Mouse (Mus musculus) urinary bladder, postnatal 36 days (tissue): ENCODE results near the gene Rab6b.
"Not testable (repeated sequence)": the region's sequence is repeated elsewhere in the genome, so short reads cannot be mapped to it uniquely, and the experiment has no call there.

Source experiments
- DNase-seq, 2 experiments: peaks; one replicate each; pipeline ENCODE4 v3.0.0; 2022; ENCODE audit warnings: low spot score in 2 of 2, mixed read lengths in 1 of 2

The Rab6b gene

GRCm38 (mm10) chr9:103143881-103144280 is 32.3 kb downstream of the Rab6b start:
- DNase-seq = no peak

- DNase-seq = no peak
Observed at GRCm38 (mm10) chr9:103145351-103145750, 33.8 kb downstream of the Rab6b start.

DNA sequence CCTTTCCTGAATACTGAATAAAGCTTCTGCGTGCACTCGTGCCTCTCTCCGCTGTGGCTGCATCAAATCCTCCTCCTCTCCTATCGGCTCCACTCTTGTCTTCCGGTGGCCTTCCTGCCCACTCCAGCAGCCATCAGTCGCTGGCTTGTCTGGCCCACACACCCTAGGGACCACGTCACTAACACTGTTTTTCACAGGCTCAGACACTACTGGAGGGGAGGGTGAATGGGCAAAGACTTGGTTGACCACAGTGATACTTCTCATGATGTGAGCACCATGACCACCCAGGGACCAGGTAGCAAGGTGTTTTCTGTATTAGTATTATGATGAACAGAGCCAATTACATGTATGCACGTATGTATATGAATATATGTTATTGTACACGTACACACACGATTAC is 34.7 kb downstream of the Rab6b start:
- no peak for DNase-seq

GRCm38 (mm10) chr9:103146703-103147102 is 35.1 kb downstream of the Rab6b start:
- DNase-seq = no peak

DNA sequence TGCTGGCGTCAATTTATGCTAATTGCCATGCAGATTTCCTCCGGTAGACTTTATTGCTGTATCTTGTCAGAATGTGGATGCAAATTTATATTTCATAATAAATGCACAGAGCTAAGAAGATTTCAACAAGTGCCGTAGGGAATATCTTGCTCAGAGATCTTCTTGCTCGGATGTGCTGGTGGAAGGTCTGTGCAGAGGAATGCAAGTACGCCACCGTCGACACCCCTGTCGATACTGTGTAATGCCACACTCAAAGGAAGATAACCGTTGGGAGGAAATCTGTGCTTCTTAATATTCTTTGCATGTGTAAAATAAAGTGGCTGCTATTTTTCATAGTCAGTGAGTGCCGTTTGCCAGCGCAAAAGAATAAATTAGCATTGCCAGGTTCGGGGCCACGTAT is 35.5 kb downstream of the Rab6b start:
- no peak for DNase-seq

- no peak for DNase-seq
Observed at GRCm38 (mm10) chr9:103149074-103149799, 37.6 kb downstream of the Rab6b start.

GRCm38 (mm10) chr9:103153286-103153685 is 41.7 kb downstream of the Rab6b start:
- no peak for DNase-seq

DNA sequence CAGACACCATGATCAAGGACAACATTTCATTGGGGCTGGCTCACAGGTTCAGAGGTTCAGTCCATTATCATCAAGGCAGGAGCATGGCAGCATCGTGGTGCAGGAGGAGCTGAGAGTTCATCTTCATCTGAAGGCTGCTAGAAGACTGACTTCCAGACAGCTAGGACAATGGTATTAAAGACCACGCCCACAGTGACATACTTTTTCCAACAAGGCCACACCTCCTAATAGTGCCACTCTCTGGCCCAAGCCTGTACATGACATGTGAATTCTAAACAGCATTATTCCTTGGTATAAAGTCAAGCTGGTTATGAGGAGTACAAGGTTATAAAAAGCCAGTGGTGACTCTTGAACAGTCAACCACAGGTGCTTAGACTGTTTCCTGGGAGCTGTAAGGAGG is 43.0 kb downstream of the Rab6b start:
- no peak for DNase-seq

DNA sequence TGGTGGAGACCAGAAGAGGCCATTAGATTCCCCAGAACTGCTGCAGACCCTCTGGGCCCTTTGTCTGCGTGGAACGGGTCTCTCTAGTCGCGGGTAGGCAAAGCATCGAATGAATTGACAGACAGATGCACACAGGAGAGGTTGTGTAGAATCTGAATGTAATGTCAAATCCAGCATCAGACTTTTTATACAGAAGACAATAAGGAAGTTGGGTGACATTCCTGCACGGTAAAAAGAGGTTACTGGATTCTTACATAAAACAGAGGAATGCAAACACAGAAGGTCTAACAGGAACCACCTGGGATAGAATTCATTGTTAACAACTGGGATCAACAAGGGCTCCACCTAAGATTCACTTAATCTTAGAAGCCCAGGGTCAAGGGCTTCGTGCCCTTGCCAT is 43.6 kb downstream of the Rab6b start:
- not testable (repeated sequence) for DNase-seq

DNA sequence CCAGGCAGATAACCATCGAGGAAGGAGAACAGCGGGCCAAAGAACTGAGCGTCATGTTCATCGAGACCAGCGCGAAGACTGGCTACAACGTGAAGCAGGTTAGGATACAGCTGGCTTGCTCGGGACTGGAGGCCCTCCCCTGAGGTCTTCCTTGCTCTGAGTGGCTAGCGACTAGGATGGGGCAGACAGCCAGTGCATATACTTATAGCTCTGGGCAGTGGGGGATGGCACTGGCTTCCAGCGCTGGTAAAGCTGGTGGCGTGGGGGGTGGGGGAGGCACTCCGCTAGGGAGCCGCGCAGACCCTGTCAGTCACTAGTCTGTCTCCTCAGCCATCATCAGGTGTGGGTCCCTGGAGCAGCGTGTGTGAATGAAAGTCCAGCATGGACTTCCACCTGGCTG is 52.2 kb downstream of the Rab6b start:
- no peak for DNase-seq

DNA sequence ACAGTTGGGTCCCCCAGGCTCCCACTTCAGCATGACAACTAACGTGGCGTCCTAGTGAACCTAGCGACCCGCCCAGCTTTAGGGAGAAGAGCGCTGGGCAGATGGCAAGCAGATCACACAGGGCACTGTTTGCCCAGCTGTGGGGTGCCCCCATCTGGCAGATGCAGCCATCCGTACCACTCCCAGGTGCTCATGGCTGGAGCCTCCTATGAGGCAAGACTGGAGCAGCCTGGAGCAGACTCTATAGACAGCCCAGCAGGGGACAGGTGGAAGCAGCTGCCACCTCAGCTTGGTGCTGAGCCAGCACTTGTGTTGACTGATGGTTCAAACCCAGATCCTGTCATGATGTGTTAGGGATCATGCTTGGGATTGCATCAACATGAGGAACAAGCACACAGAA is 56.5 kb downstream of the Rab6b start:
- no peak for DNase-seq

DNA sequence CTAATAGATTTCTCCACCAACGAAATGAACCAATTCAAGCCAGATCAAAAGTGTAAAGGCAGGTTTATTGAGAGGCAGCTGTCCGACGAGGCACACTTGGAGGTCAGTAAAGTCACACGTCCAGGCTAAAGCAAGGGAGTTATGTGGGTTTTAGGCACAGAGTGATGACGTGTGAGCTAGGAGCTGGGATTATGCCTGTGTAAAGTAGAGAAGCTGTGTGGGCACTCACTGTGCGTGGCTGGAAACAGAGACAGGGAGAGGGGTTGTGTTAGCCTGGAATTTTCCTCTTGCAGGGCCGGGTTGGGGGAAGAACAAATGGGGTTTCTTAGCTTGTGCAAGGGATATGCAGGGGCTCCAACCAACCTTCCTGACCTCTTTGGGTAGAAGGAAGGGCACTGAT is 57.2 kb downstream of the Rab6b start:
- DNase-seq = no peak

DNA sequence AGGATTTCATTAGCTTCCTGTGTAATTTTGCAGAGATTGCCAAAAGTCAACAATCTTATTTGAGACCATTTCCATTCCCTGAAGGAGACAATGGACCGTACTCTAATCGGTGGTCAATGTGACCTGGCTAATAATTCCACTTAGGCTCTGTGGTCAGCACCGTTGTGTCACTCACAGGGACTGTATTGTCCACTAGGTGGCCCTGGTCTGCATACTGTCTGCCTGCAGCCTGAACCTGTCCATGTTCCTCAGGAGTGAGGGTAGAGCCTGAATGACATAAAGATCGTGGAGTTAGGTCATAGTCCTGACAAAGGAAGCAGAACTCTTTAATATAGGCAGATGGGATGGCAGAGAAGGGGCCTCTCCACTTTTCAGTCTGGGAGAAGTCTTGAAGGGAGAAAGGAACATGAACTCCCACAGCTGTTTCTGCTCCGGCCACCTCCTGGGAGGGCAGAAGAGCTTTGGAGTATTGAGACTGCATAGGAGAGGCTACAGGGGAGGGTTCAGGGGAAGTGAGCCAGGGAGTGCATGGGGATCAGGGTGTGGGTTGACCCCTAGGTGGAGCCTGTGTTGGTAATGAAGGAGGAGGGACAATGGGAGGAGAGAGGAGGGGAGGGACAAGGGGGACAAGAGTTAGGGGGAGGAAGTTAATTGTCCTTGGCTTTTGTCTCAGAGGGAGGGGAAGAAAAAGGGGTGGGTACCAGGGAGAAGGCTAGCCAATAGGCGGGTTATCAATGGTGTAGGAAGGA is 63.4 kb downstream of the Rab6b start:
- DNase-seq = peak in 1 of 2 experiments; percentile 8

DNA sequence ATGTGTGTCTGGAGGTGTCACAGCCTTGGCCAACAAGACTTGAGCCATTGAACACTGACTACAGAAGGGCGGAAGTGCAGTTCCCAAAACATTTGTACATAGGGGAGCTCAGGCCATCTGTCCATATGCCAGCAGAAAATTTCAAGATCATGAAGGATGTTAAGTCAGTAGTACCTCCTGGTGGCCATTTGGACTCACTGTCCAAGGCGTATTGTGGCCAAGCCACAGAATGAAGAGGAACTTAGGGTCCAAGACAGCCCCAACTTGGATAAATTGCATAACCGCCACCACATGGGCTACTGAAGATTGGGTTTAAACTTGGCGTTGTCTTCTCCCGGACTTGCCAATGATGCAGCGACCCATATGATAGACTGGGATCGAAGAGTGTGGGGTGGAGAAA is 64.1 kb downstream of the Rab6b start:
- no peak for DNase-seq

- DNase-seq = peak; percentile 56 to 66
Observed at GRCm38 (mm10) chr9:103180303-103180702, 68.7 kb downstream of the Rab6b start.

DNA sequence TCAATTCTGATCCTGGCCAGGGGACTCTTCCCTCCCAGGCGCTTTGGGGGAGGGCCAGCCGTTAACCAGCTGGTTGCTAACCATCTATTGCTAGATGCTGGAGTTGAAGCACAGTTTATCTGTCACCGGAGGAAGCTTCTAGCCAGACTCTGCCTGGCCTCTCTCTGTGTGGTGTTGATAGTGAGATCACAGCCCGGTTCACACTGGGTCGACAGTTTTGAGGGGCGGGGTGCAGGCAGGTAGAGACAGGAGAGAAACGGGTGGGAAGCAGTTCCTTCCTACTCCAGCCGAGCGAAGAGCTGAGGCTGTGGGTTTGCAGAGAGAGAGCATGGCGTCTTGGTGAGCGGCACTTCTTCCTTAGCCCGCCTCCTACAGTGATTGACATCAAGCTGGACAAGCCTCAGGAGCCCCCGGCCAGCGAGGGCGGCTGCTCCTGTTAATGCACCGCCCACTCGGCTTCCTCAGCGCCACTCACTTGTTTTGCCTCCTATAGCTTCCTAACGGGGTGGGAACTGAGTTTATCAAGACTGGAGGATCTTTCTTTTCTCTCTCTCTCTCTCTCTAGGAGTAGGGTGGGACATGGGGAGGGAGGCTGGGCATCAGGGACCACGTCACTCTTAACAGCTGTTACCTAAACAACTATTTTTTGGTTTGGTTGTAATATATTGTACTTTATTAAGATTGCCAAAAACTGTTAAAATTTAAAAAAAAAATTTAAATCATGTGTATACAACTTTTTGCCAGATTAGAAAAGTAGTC is 69.4 kb downstream of the Rab6b start:
- peak; percentile 46 to 66 for DNase-seq

- no peak for DNase-seq
Observed at GRCm38 (mm10) chr9:103181886-103182285, 70.3 kb downstream of the Rab6b start.

DNA sequence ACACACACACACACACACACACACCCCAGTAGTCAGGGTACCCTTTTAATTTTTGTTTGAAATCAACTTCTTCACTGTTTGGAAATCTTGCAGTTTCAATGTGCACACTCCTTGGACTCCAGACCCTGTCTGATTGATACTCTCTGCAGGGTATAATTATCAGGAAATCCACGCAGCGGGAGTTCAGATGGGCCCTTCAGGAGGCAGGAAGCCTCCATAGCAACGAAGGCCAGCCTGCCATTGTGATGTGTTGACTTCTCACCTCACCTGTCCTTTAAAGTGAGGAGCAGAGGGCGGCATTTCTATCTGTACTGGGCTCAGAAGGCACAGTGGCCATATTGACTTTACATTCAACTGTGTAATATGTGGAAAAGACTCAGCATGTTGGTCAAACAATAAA is 73.3 kb downstream of the Rab6b start:
- DNase-seq = no peak

- no peak for DNase-seq
Observed at GRCm38 (mm10) chr9:103185946-103186345, 74.4 kb downstream of the Rab6b start.

- no peak for DNase-seq
Observed at GRCm38 (mm10) chr9:103186747-103187146, 75.2 kb downstream of the Rab6b start.

DNA sequence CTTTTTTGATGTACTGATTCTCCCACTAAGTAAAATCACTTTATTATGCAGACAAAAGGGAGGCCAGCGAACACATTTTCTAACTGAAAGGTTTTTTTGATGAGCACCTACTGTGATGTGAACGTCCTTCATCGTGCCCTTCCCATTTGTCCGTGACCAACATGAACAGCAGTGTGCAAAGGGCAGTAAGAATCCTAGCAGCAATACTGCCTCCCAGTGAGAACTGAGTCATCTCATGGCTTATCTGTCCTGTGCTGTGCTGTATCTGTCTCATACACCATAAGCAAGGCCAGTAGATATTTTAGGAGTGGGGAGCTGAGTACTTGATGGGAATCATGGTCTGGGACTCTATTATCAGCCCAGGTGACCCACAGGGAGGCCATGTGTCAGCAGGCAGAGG is 76.8 kb downstream of the Rab6b start:
- no peak for DNase-seq

GRCm38 (mm10) chr9:103201561-103202260 is 90.1 kb downstream of the Rab6b start, which contains the start of gene Srprb:
Srprb (minus strand) TSS chr9:103202137.
- DNase-seq = peak; percentile 89 to 94
